Mouse (Mus musculus) gastrocnemius, postnatal 36 days (tissue): Measurements from ENCODE around the gene Usf2. TPM values are rescaled to one million over a fixed set of nuclear protein-coding genes. Genes with fewer than 3 reads are reported as not detected.
"Not testable (repeated sequence)": the region's sequence is repeated elsewhere in the genome, so short reads cannot be mapped to it uniquely, and the experiment has no call there.

Experiments used
- DNase-seq, 2 experiments: peaks; one replicate each; pipeline ENCODE4 v3.0.0; 2022
- intact Hi-C: fragments of 180-260 bp; cut with DNase I; formaldehyde crosslinking; loops from one replicate; pipeline ENCODE4 v1.15.1; 2025
- total RNA-seq, 2 experiments: library from RNA; stranded (reverse); gene quantifications; 2 replicates each; pipeline ENCODE4 v1.2.3; 2021

Gene Usf2
- total RNA-seq, 2 experiments from 2014 or later: 74.5 to 80.7 TPM

GRCm38 (mm10) chr7:30959786-30960349 lies 3.3 kb upstream of the Usf2 start:
- DNase-seq: no peak
- intact Hi-C loops: loop anchor here (5.0 kb wide), 1 partner anchor 137 kb away; no protein-coding TSS in a partner anchor

GRCm38 (mm10) chr7:30958866-30959487 lies 2.4 kb upstream of the Usf2 start:
- intact Hi-C loops: no loop called here
- no peak for DNase-seq

GRCm38 (mm10) chr7:30958109-30958865 lies 1.7 kb upstream of the Usf2 start:
- DNase-seq: no peak
- intact Hi-C loops: no loop called here

- intact Hi-C loops: no loop called here
- peak; percentile 89 to 95 for DNase-seq
Observed at GRCm38 (mm10) chr7:30957367-30957783, 772 bp upstream of the Usf2 start.

GRCm38 (mm10) chr7:30956357-30956751 lies 249 bp downstream of the Usf2 start:
- intact Hi-C loops: no loop called here
- no peak for DNase-seq

GRCm38 (mm10) chr7:30955584-30956356 lies 833 bp downstream of the Usf2 start:
- intact Hi-C loops: no loop called here
- DNase-seq: peak; percentile 90 to 91

GRCm38 (mm10) chr7:30954971-30955520 lies 1.6 kb downstream of the Usf2 start:
- DNase-seq: no peak
- intact Hi-C loops: no loop called here

GRCm38 (mm10) chr7:30954036-30954435 lies 2.6 kb downstream of the Usf2 start:
- intact Hi-C loops: no loop called here
- DNase-seq: no peak

- no peak for DNase-seq
- intact Hi-C loops: no loop called here
Observed at GRCm38 (mm10) chr7:30953459-30953858, 3.1 kb downstream of the Usf2 start.

GRCm38 (mm10) chr7:30952441-30953265 lies 4.0 kb downstream of the Usf2 start:
- intact Hi-C loops: no loop called here
- no peak for DNase-seq

GRCm38 (mm10) chr7:30949902-30950301 lies 6.7 kb downstream of the Usf2 start:
- intact Hi-C loops, DNase-seq: not testable (repeated sequence)

GRCm38 (mm10) chr7:30945876-30946275 lies 10.7 kb downstream of the Usf2 start:
- intact Hi-C loops: no loop called here
- DNase-seq: no peak

- intact Hi-C loops, DNase-seq: not testable (repeated sequence)
Observed at GRCm38 (mm10) chr7:30945466-30945865, 11.1 kb downstream of the Usf2 start.

- intact Hi-C loops, DNase-seq: not testable (repeated sequence)
Observed at GRCm38 (mm10) chr7:30944706-30945105, 11.9 kb downstream of the Usf2 start.

GRCm38 (mm10) chr7:30943909-30944635 lies 12.5 kb downstream of the Usf2 start, which contains the start of gene Hamp:
Hamp (minus strand) TSS chr7:30944032.
- intact Hi-C loops: loop anchor here (2.0 kb wide), 1 partner anchor 21 kb away; no protein-coding TSS in a partner anchor
- no peak for DNase-seq

- DNase-seq: not testable (repeated sequence)
- intact Hi-C loops: loop anchor here (2.0 kb wide), 1 partner anchor 20 kb away; no protein-coding TSS in a partner anchor
Observed at GRCm38 (mm10) chr7:30942365-30942764, 14.2 kb downstream of the Usf2 start.

- DNase-seq, intact Hi-C loops: not testable (repeated sequence)
Observed at GRCm38 (mm10) chr7:30940070-30940469, 16.5 kb downstream of the Usf2 start.

- intact Hi-C loops, DNase-seq: not testable (repeated sequence)
Observed at GRCm38 (mm10) chr7:30935422-30936099, 21.0 kb downstream of the Usf2 start.
